Mouse (Mus musculus): ENCODE data around the gene Csnk2b.

DNA sequence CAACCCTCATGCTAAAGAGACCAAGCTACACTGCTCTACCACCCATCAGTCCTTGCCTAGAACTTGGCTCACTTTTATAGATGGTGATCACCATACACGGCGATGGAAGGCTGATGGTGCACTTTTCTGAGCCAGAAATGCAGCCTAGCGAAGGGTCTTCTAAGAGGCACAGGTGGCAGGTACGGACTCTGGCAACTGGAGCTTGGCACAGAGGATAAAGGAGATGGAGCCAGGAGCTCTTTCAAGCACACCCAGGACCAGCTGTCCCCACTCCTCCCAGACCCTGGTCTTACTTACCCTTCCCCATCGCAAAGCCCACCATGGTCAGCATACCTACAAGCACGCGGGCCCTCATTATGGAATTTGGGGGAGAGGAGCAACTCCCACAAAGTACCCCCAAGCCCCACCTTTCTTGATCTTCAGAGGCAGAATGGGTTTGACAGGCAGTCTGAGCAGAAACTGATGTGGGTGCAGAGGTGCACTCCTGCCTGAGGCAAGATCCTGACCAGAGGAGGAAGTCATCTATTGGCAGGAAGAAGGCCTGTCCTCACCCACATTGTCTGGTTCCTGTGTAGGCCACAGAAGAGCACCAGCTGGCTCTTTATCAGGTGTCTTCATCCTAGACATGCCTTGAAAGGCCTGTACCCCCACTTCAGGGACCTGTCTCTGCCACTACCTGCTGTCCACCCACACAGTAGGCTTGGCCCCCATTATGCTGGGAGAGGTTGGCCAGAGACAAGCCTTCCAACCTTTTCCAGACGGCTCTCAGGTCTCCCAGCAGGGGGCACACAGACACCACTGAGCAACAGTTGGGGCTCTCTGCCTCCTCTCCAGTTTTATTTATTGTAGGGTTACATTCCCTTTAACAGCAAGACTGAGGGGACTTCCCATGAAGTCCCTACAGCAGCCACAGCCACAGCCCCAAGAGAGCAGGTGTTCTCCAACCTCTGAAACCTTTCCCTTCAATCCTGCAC is 6.5 kb downstream of the Csnk2b start, which contains the start of gene Ly6g5b:
- TF ChIP-seq CTCF (IDR thresholded peaks at IDR 0.05; ENCODE audit: low read depth) (peak; percentile 80), EP300 (IDR thresholded peaks at IDR 0.05; ENCODE audit: low read depth) (no peak)
